Mouse (Mus musculus): ENCODE results near the gene Bst1. TPM values are rescaled to one million over a fixed set of nuclear protein-coding genes. Genes with fewer than 3 reads are reported as not detected.

Bst1 gene
- polyA plus RNA-seq, 1 experiment from 2014 or later: not detected

DNA sequence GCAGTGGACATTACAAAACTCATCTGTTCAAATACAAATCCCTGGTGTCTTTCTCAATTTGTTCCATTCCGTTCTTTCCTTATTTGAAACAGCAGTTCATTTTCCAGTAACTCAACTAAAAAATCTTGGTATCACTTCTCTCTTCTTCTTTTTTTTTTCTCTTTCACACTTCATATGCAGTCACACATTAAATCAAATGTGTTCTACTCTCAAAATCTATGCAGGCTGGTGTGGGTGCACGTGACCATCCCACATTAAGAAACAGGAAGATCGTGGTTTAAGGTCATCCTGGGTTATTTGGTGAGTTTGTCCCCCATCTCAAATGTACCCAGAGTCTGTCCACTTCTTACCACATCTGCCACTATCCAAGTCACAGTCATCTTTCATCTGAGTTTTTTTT, 63.3 kb downstream of the Bst1 start:
- Histone ChIP-seq H3K36me3 (ENCODE audit: control insufficient read depth, insufficient read depth, low read length) (no peaks in the 10 kb centered on the region), H3K27ac (ENCODE audit: low read depth, low read length) (no peak overlapping the region), H3K27me3 (ENCODE audit: control insufficient read depth, insufficient read depth, low read length) (no peaks in the 10 kb centered on the region), H3K9ac (ENCODE audit: low read length) (no peak overlapping the region), H3K4me1 (ENCODE audit: control insufficient read depth, insufficient read depth, low read length) (no peaks in the 10 kb centered on the region), H3K4me2 (ENCODE audit: low read depth) (no peak overlapping the region), H3K4me3 (ENCODE audit: low read depth, low read length) (no peak overlapping the region), H3K9me3 (ENCODE audit: control insufficient read depth, low read length) (no peaks in the 10 kb centered on the region)
- no peak for DNase-seq (ENCODE audit: low spot score)
- 82% methylated on average over 3 of the region's 3 CpGs for WGBS
- no peak for ATAC-seq (ENCODE audit: insufficient read depth, low FRiP score, low TSS enrichment)

GRCm38 (mm10) chr5:43885060-43885820, 66.6 kb downstream of the Bst1 start:
- H3K9ac ChIP-seq (ENCODE audit: low read length): no peak overlapping the region
- no peak overlapping the region for H3K4me3 ChIP-seq (ENCODE audit: low read depth, low read length)
- ATAC-seq (ENCODE audit: insufficient read depth, low FRiP score, low TSS enrichment) (no peak), DNase-seq (ENCODE audit: low spot score) (no peak)
- no peaks in the 10 kb centered on the region for H3K9me3 ChIP-seq (ENCODE audit: control insufficient read depth, low read length)
- WGBS: 24% methylated on average over 3 of the region's 3 CpGs
- no peaks in the 10 kb centered on the region for H3K36me3 ChIP-seq (ENCODE audit: control insufficient read depth, insufficient read depth, low read length)
- no peaks in the 10 kb centered on the region for H3K4me1 ChIP-seq (ENCODE audit: control insufficient read depth, insufficient read depth, low read length)
- H3K4me2 ChIP-seq (ENCODE audit: low read depth): no peak overlapping the region
- no peak overlapping the region for H3K27ac ChIP-seq (ENCODE audit: low read depth, low read length)
- no peaks in the 10 kb centered on the region for H3K27me3 ChIP-seq (ENCODE audit: control insufficient read depth, insufficient read depth, low read length)

DNA sequence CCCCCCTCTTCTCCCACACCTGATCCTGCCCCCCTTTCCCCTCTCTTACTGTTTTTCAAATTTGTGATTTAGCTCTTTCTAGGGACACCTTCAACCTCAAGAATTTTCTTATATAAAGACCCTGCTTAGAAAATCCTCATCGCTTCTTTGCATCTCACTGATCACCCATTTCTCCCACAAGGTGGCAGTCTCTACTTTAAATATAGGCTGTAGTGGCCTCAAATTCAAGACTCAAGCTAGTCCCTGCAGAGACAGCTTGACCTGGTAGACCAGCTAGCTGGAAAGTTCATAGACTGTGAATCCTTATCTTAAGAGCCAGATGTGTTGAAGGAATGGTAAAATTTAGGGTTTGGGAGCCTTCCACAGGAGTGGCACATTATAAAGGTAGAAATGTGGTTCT, 73.7 kb downstream of the Bst1 start:
- no peak overlapping the region for H3K27ac ChIP-seq (ENCODE audit: low read depth, low read length)
- ATAC-seq (ENCODE audit: insufficient read depth, low FRiP score, low TSS enrichment): no peak
- H3K4me2 ChIP-seq (ENCODE audit: low read depth): no peak overlapping the region
- no peak overlapping the region for H3K4me3 ChIP-seq (ENCODE audit: low read depth, low read length)
- H3K9me3 ChIP-seq (ENCODE audit: control insufficient read depth, low read length): no peaks in the 10 kb centered on the region
- DNase-seq (ENCODE audit: low spot score): peak; percentile 35
- H3K9ac ChIP-seq (ENCODE audit: low read length): no peak overlapping the region
- no peaks in the 10 kb centered on the region for H3K36me3 ChIP-seq (ENCODE audit: control insufficient read depth, insufficient read depth, low read length)
- H3K4me1 ChIP-seq (ENCODE audit: control insufficient read depth, insufficient read depth, low read length): no peaks in the 10 kb centered on the region
- 29% methylated on average over 1 of the region's 1 CpGs for WGBS
- no peaks in the 10 kb centered on the region for H3K27me3 ChIP-seq (ENCODE audit: control insufficient read depth, insufficient read depth, low read length)

Other genes with a start within 250 kb of the Bst1 start
- gene Cc2d2a, start 156.5 kb upstream of the Bst1 start, polyA plus RNA-seq (2014; fragmentation: Nextera tagmentation; extraction: Ambion mirVana): 6.1 and 7.3 TPM in 2 replicates
- gene Fbxl5, start 2.8 kb downstream of the Bst1 start, polyA plus RNA-seq (2014; fragmentation: Nextera tagmentation; extraction: Ambion mirVana): 62.1 and 69.0 TPM in 2 replicates
- gene Cd38, start 49.7 kb downstream of the Bst1 start, polyA plus RNA-seq (2014; fragmentation: Nextera tagmentation; extraction: Ambion mirVana): 9.9 and 11.5 TPM in 2 replicates
- gene Gm7879, start 94.3 kb downstream of the Bst1 start, polyA plus RNA-seq (2014; fragmentation: Nextera tagmentation; extraction: Ambion mirVana): 1.1 TPM in 1 of 2 replicates, not detected in the other
- 0.93 and 1.5 TPM in 2 replicates for gene Fgfbp1, start 162.9 kb downstream of the Bst1 start, polyA plus RNA-seq (2014; fragmentation: Nextera tagmentation; extraction: Ambion mirVana)